Mouse (Mus musculus) CD4-positive, CD25-positive, alpha-beta regulatory T cell (primary cell): ENCODE measurements around the gene Rspo4. TPM values are rescaled to one million over a fixed set of nuclear protein-coding genes. Genes with fewer than 3 reads are reported as not detected.

Experiments
- polyA plus RNA-seq: library from polyadenylated mRNA; unstranded; fragments of 100-300 nt; shearing (Covaris generic); gene quantifications from one replicate; pipeline ENCODE4 v1.2.1, GENCODE M21; 2017

Gene Rspo4
- not detected for polyA plus RNA-seq

DNA sequence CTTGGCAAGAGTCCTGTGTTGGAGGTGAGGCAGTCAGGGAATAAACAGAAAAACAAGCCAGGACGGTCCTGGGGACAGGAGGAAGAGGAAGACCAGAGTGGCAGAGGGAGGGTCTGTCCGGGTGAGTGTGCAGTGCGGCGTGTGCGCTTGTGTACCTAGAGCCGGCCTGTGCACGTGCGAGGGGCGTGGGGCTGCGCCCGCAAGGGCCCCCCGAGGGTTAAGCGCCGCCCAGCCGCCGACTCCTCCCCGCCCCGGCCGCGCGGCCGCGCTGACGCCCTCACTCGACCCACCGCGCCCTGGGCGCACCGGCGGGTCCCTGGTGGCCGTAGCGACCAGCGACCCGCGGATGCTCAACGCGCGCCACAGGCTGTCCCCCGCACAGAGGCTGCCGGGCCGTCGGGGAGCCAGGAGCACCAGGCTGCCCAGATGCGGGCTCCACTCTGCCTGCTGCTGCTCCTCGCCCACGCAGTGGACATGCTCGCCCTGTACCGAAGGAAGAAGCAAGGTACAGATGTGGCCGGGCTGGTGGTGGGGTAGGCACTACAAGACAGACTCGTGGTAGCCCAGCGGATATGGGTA, at the start of gene Rspo4:
Rspo4 (plus strand) TSS at position 280 of the 579 bp plus-strand sequence.

DNA sequence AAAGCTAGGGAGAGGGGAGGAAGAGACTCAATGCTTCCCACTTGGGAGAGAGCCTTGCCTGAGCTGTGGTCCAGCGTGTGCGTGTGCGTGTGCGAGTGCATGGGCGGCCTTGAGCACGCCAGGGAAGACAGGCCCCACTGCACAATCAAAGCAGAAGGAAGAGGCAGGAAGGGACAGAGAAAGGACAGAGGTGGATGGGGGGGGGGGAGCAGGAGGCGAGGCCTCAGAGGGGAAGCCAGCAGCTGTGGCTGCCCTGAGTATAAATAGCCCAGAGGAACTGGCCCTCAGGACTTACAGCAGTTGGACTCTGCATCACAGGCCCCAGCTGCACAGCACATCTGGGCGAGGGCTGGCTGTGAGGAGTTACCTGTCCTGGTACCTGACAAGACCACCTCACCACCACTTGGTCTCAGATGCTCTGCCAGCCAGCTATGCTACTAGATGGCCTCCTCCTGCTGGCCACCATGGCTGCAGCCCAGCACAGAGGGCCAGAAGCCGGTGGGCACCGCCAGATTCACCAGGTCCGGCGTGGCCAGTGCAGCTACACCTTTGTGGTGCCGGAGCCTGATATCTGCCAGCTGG, 68.3 kb downstream of the Rspo4 start, which contains the start of gene Angpt4:
Angpt4 (plus strand) TSS at position 292 of the 582 bp plus-strand sequence.

Other genes starting within 250 kb of the Rspo4 start
- not detected for gene Snph, start 210.3 kb upstream of the Rspo4 start, polyA plus RNA-seq
- gene Rad21l, start 174.4 kb upstream of the Rspo4 start, polyA plus RNA-seq: not detected
- gene Tmem74b, start 140.9 kb upstream of the Rspo4 start, polyA plus RNA-seq: not detected
- 70.7 TPM for gene Psmf1, start 98.7 kb upstream of the Rspo4 start, polyA plus RNA-seq
- 0.14 TPM for gene Angpt4, start 68.3 kb downstream of the Rspo4 start, polyA plus RNA-seq
- 16.9 TPM for gene Fam110a, start 137.3 kb downstream of the Rspo4 start, polyA plus RNA-seq
- gene Slc52a3, start 153.6 kb downstream of the Rspo4 start, polyA plus RNA-seq: 6.0 TPM
- gene Scrt2, start 238.6 kb downstream of the Rspo4 start, polyA plus RNA-seq: not detected